Mouse (Mus musculus) kidney, adult 2 months (tissue): ENCODE measurements at regions not wholly inside any gene's neighbourhood (a gene's known extent, or its start where the extent isn't known, plus 50 kb on each side); places are given as distances from the start of the nearest gene placed in this dataset.

ENCODE experiments used
- CTCF ChIP-seq: fragments of 200-500 bp; conservative IDR thresholded peaks from 2 replicates; pipeline ENCODE4 v1.5.1; 2011; ENCODE audit warnings: low read depth, mild to moderate bottlenecking, control low read depth, low read length, moderate library complexity, mixed read lengths; ENCODE audit not compliant: insufficient read depth, insufficient read length
- POLR2A ChIP-seq: fragments of 200-500 bp; IDR thresholded peaks from one replicate; pipeline ENCODE4 v1.6.1; 2011; ENCODE audit warnings: low read depth, low read length, control low read depth

- TF ChIP-seq CTCF (no peak), POLR2A (no peak)
Observed at GRCm38 (mm10) chr19:21154162-21154561, 117.9 kb upstream of the Zfand5 start.
